Mouse (Mus musculus) hindbrain, embryonic 10.5 days (tissue): ENCODE data around the gene Gjc1. TPM values are rescaled to one million over a fixed set of nuclear protein-coding genes. Genes with fewer than 3 reads are reported as not detected.

ENCODE experiments used
- DNase-seq: peaks from one replicate; pipeline ENCODE4 v3.0.0-alpha.2; 2017; ENCODE audit warnings: low spot score
- H3K27ac ChIP-seq: fragments of 300-500 bp; sonication (generic); 2 replicates; pipeline ENCODE4 v1.5.1; 2016; ENCODE audit warnings: mild to moderate bottlenecking, moderate library complexity
- H3K27me3 ChIP-seq: fragments of 300-500 bp; sonication (generic); 2 replicates; pipeline ENCODE4 v1.6.1; 2016; ENCODE audit warnings: mild to moderate bottlenecking; ENCODE audit not compliant: poor library complexity, insufficient read depth, severe bottlenecking
- H3K36me3 ChIP-seq: fragments of 300-500 bp; sonication (generic); 2 replicates; pipeline ENCODE4 v1.6.1; 2016; ENCODE audit warnings: mild to moderate bottlenecking, moderate library complexity
- H3K4me1 ChIP-seq: fragments of 300-500 bp; sonication (generic); replicated peaks from 2 replicates; pipeline ENCODE4 v1.6.1; 2016; ENCODE audit warnings: mild to moderate bottlenecking
- H3K4me3 ChIP-seq: fragments of 300-500 bp; sonication (generic); 2 replicates; pipeline ENCODE4 v1.5.1; 2016; ENCODE audit warnings: mild to moderate bottlenecking, moderate library complexity
- H3K9me3 ChIP-seq: fragments of 300-500 bp; sonication (generic); 2 replicates; pipeline ENCODE4 v1.6.1; 2016; ENCODE audit warnings: mild to moderate bottlenecking, moderate library complexity
- WGBS: fragments of 180-500 bp; shearing (Covaris S2); methylation state at CpG from one replicate; pipeline ENCODE4 v1.1.7; 2016; 5-methylcytosine and 5-hydroxymethylcytosine counted together
- polyA plus RNA-seq: library from polyadenylated mRNA; unstranded; fragments of >200 nt; fragmentation: Nextera tagmentation; extraction: Ambion mirVana; gene quantifications from 2 replicates; pipeline ENCODE4 v1.2.1, GENCODE M21; 2016

The Gjc1 gene
- polyA plus RNA-seq, 1 experiment from 2014 or later, result 71.1 TPM

DNA sequence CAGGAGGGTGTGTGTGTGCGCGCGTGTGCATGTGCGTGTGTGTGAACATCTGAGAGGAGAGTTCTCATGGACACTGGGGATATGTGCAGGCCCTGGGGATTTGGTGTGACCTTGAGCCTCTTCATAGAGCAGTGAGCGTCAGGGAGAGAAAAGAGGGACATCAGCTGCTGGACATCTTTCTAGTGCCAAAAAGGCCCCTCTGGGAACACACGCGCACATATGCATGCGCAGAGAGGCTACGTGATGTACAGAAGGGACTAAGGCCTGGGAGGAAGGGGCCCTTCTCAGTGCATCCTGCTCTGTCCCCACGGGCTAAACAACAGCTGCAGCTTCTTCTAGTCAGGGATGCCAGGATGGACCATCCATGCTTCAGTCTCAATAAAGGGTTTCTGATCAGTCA is 14.7 kb upstream of the Gjc1 start:
- DNase-seq, result no peak
- Histone ChIP-seq H3K27me3 (peaks cover 3% of the 10 kb centered on the region; the same call in 1 of the 2 replicates), H3K4me1 (no peaks in the 10 kb centered on the region), H3K4me3 (no peak overlapping the region), H3K27ac (no peak overlapping the region), H3K36me3 (peaks cover 35% of the 10 kb centered on the region), H3K9me3 (no peaks in the 10 kb centered on the region)
- WGBS, result 84% methylated on average over 10 of the region's 10 CpGs

DNA sequence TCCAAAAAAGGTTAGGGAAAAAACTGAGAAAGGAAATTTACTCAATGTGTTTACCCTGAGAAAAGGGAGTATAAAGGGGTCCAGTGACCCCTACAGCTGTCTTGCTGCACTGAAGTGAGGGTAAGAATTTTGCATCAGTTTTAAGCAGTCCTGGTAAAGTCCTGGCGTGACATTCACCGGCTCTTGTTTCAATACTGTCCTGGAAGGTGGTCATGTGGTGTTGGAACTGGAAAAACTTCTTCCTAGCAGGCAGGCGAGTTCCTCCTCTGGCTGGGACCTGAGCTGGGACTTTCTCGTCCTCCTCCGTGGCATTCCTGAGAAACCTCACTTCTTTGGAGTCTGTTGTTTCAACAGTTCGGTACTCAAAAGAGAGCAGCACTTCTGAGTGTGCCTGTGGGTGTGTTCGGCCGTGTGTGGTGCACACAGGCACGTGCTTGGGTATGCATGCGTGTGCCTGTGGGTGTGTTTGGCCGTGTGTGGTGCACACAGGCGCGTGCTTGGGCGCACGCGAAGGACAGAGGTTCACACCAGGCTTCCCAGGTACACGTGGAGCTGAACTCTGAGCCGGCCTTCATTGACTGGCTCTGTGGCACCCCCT is 13.3 kb upstream of the Gjc1 start:
- WGBS, result 73% methylated on average over 18 of the region's 18 CpGs
- no peak for DNase-seq
- Histone ChIP-seq H3K27me3 (peaks cover 3% of the 10 kb centered on the region; the same call in 1 of the 2 replicates), H3K4me1 (no peaks in the 10 kb centered on the region), H3K27ac (0 out of 2 replicates have a peak overlapping the region, but pooled peaks have one; percentile 8), H3K4me3 (no peak overlapping the region), H3K9me3 (no peaks in the 10 kb centered on the region), H3K36me3 (peaks cover 21% of the 10 kb centered on the region)

DNA sequence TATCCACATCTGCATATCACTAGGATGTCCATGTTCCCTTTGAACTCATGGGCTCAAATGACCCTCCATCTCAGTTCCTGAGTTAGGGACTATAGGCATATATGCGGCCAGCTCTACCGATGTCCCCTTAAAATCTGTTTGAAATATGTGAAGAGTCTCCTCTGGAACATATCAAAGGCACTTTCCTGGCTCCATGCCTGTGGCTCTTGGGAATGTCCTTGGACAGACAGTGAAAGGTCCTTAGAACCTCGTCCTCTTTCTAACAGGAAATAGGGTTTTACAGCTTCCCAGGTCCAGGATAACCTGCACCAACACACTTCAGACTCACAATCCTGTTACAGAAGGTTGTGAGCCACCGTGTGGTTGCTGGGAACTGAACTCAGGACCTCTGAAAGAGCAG is 10.8 kb upstream of the Gjc1 start:
- H3K9me3 ChIP-seq, result no peaks in the 10 kb centered on the region
- H3K27me3 ChIP-seq, result peaks cover 3% of the 10 kb centered on the region; the same call in 1 of the 2 replicates
- no peak overlapping the region for H3K27ac ChIP-seq
- DNase-seq, result no peak
- H3K36me3 ChIP-seq, result no peaks in the 10 kb centered on the region
- no peaks in the 10 kb centered on the region for H3K4me1 ChIP-seq
- WGBS, result 86% methylated on average over 4 of the region's 4 CpGs
- no peak overlapping the region for H3K4me3 ChIP-seq

DNA sequence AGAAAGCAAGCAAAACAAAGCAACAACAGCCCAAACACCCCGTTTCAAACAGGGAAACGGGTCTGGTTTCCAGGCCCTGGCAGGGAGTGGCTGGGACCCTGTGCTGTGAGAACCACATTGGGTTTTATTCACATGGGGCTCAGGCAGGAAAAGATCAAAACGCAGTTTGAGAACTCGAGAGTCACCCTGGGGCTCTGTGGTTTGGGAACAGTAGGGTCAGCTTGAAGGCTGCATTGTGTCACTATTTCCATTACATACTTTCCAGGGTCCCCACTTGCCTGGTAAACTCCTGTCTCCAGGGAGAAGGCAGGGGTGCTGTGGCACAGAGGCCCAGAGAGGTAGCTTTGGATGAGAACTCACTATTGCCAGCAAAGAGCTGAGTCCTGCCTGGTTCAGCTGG is 7.6 kb upstream of the Gjc1 start:
- H3K27me3 ChIP-seq, result peaks cover 3% of the 10 kb centered on the region
- H3K4me3 ChIP-seq, result no peak overlapping the region
- WGBS, result 56% methylated on average over 4 of the region's 4 CpGs
- H3K9me3 ChIP-seq, result no peaks in the 10 kb centered on the region
- no peak for DNase-seq
- H3K36me3 ChIP-seq, result no peaks in the 10 kb centered on the region
- H3K4me1 ChIP-seq, result no peaks in the 10 kb centered on the region
- no peak overlapping the region for H3K27ac ChIP-seq

DNA sequence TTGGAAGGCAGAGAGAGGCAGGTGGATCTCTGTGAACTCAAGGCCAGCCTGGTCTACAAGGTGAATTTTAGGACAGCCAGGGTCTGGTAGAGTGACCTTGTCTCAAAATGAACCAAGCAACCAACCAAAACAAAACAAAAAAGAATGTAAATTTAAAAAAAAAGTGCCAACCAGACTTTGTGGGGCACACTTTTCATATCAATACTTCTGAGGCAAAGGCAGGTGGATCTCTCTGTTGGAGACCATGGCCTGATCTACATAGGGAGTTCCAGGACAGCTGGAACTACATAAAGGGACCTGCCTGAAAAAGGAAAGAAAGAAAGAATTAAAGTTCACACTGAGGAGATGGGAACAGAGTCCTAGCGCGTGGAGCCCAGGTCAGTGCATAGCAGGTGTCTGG is 7.0 kb upstream of the Gjc1 start:
- 69% methylated on average over 2 of the region's 2 CpGs for WGBS
- peaks cover 3% of the 10 kb centered on the region for H3K27me3 ChIP-seq
- no peak for DNase-seq
- no peaks in the 10 kb centered on the region for H3K36me3 ChIP-seq
- no peak overlapping the region for H3K27ac ChIP-seq
- H3K4me3 ChIP-seq, result no peak overlapping the region
- H3K9me3 ChIP-seq, result no peaks in the 10 kb centered on the region
- no peaks in the 10 kb centered on the region for H3K4me1 ChIP-seq

DNA sequence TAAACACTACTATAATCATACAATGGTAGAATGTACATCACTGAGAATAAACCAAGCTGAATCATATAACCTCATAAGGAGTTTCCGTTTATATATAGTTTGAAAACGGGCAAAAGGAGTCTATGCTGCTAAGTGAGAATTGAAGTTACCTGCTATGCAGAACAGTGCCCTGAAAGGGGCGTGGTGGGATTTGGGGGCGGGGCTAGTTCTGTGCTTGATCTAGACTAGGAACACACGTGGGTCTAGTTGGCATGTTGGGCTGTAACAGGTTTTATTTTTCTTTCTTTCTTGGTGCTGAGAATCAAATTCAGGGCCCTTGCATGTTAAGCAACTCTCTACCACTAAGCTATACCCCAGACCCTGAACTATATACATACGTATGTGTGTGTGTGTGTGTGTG is 1.7 kb upstream of the Gjc1 start:
- Histone ChIP-seq H3K27ac (no peak overlapping the region), H3K36me3 (no peaks in the 10 kb centered on the region), H3K4me1 (peaks cover 28% of the 10 kb centered on the region), H3K27me3 (peaks cover 8% of the 10 kb centered on the region; the same call in 1 of the 2 replicates), H3K4me3 (no peak overlapping the region), H3K9me3 (no peaks in the 10 kb centered on the region)
- 53% methylated on average over 6 of the region's 6 CpGs for WGBS
- no peak for DNase-seq

DNA sequence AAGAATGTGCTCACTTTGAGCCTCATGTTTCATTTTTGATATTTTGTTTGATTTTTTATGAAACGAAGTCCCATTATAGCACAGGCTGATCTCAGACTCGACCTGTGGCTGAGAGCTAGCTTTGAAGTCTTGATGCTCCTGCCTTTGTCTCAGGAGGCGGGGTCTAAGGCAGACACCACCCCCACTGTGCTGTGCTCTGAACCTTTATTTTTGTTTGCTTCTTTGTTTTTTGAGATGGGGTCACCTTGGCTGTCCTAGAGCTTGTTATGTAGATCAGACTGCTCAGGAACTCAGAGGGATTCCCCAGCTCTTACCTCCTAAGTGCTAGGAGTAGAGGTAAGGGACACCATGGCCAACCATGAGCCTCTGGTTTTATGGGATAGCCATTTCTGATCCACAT is 932 bp upstream of the Gjc1 start:
- Histone ChIP-seq H3K9me3 (no peaks in the 10 kb centered on the region), H3K27me3 (peaks cover 8% of the 10 kb centered on the region; the same call in 1 of the 2 replicates), H3K27ac (no peak overlapping the region), H3K4me1 (peaks cover 35% of the 10 kb centered on the region), H3K4me3 (no peak overlapping the region), H3K36me3 (no peaks in the 10 kb centered on the region)
- no peak for DNase-seq
- 7% methylated on average over 3 of the region's 3 CpGs for WGBS

DNA sequence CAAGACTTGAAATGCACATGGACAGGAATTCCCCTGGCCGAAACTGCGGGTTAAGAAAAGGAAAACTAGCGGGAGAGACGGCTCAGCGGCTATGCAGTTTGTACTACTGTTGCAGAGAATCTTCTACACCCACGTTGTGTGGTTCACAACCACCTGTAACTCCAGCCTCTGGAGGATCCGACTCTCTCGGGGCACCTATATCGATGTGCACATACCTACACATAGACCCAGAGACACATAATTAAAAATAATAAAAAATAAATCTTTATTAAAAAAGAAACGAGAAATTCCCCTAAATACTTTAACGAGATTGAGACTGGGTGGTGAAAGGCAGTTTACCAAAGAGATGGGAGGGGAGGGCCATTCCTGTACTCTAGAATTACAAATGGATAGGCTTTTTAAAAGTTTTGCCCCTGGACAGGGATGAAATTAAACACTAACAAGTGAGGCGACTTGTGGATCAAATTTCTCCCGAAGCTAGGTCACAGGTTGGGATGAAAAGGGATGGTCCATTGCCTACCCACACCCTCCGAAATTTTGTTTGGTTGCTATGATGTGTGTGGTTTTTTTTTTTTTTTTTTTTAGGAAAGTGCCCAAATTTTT is 384 bp upstream of the Gjc1 start:
- H3K27ac ChIP-seq, result peak overlapping the region; percentile 99

DNA sequence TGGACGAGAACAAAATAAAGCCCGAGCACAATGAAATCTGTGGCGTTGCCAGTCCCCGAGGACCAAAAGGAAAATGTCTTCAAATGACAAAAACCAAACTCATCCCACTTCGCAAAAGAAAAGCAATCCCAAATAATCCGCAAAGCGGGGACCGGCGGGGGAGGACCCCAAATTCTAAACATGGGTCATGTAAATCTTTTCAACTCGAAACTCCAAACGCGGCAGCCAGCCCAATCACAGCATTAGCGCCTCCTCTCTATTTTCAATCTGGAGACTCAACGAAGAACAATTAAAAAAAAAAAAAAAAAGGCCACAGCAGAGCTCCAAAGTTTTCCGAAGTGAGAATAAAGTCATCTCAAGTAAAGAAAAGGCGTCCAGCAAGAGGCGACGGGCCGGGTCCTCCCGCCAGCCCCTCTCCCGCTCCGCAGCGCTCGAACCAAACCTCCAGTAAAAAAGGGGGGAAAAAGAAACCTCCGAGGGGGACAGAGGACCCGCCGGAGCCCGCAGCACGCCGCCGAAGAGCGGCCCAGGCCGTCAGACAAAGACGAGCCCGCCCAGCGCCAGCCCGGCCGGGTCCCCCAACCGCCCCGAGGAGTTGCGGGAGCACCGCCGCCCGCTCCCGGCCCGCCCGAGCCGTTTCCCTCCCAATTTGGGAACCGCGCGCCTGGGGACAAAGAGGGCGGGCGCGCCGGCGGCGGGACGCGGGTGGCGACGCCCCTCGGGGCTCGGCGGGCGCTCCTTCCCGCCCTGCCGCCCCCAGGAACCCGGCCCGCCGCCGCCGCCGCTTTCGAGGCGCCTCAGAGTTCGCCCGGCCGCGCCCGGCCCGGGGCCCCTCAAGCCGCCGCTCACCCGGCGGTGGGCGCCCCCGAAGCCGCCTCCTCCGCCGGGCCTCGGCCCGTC is 1.1 kb downstream of the Gjc1 start:
- H3K27ac ChIP-seq, result peak overlapping the region; percentile 99
- H3K4me1 ChIP-seq, result peaks cover 45% of the 10 kb centered on the region
- DNase-seq, result peak; percentile 67
- H3K27me3 ChIP-seq, result peaks cover 8% of the 10 kb centered on the region; the same call in 1 of the 2 replicates
- no peaks in the 10 kb centered on the region for H3K9me3 ChIP-seq
- under 1% methylated on average over 91 of the region's 92 CpGs for WGBS
- H3K36me3 ChIP-seq, result 0 out of 2 replicates have a peak, but pooled peaks cover 3% of the 10 kb centered on the region
- H3K4me3 ChIP-seq, result peak overlapping the region; percentile 85

More for the DNA sequence above, 384 bp upstream of the Gjc1 start:
- WGBS, result 8% methylated on average over 14 of the region's 14 CpGs
- no peaks in the 10 kb centered on the region for H3K36me3 ChIP-seq
- no peaks in the 10 kb centered on the region for H3K9me3 ChIP-seq
- peaks cover 8% of the 10 kb centered on the region; the same call in 1 of the 2 replicates for H3K27me3 ChIP-seq
- peaks cover 40% of the 10 kb centered on the region for H3K4me1 ChIP-seq
- peak overlapping the region; percentile 85 for H3K4me3 ChIP-seq
- no peak for DNase-seq

DNA sequence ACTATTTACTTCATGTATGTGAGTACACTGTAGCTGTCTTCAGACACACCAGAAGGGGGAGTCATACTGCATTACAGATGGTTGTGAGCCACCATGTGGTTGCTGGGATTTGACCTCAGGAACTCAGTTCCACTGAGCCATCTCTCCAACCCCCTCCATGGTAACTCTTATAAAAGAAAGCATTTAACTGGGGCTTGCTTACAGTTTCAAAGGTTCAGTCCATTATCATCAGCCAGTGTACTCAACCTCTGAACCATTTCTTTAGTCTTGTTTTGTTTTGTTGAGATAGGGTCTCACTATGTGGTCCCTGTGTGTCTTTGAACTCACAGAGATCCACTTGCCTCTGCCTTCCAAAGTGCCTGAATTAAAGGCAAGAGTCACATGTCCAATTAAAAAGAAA is 4.6 kb downstream of the Gjc1 start:
- Histone ChIP-seq H3K27me3 (no peaks in the 10 kb centered on the region), H3K4me3 (no peak overlapping the region), H3K9me3 (no peaks in the 10 kb centered on the region), H3K27ac (no peak overlapping the region), H3K36me3 (peaks cover 22% of the 10 kb centered on the region), H3K4me1 (peaks cover 42% of the 10 kb centered on the region)
- DNase-seq, result no peak

DNA sequence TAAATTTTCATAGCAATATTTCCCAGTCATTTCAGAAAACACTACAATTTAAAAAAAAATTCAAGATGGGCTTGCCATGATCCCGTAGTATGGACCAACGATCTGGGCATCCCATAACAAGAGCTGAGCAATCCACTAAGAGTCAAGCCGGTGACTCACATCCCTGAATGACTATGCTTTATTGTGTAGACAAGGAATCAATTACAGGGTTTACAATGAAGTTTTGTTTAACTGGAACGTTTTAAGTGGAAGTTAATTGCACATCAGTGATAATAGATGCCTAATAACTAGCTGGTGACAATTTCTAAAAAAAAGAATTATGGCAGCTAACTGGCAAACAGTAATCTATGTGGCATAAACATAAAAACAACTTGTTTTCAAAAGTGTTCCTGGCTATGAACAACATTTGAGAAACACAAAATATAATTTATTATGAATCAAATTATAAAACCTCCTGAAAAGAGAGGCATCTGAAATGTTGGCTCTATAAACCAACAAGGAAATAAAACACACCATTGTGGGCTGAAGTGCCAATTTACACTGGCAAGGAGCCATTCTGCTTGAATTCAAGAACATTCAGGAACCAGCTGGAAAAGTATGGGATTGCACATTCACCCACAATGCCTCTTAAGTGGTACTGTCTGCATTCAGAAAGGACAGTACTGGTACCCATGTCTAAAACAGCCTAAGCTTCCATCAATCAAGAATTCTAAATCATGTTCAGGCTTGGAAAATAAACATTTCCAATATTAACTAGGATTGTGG is 8.6 kb downstream of the Gjc1 start:
- DNase-seq, result no peak
- Histone ChIP-seq H3K4me1 (peaks cover 14% of the 10 kb centered on the region), H3K36me3 (peaks cover 38% of the 10 kb centered on the region), H3K9me3 (no peaks in the 10 kb centered on the region), H3K4me3 (no peak overlapping the region), H3K27me3 (no peaks in the 10 kb centered on the region), H3K27ac (no peak overlapping the region)
- 80% methylated on average over 4 of the region's 4 CpGs for WGBS

DNA sequence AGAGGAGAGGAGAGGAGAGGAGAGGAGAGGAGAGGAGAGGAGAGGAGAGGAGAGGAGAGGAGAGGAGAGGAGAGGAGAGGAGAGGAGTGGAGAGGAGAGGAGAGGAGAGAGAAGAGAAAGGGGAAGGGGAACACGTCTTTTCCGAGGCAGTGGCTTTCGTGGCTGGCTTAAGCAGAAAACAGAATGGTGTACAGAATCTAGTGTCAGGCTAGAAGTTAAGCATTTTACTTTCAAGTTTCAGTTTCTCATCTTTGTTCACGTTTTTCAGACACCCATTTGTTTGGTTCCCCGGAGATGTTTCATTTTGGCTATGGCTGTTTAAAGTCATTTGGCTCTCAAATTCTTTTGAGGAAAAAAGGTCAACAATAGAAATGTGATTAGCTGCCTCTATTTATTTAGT is 11.3 kb downstream of the Gjc1 start:
- H3K36me3 ChIP-seq, result peaks cover 60% of the 10 kb centered on the region
- no peak for DNase-seq
- whole genome bisulfite sequencing, result 86% methylated on average over 5 of the region's 5 CpGs
- no peak overlapping the region for H3K27ac ChIP-seq
- H3K27me3 ChIP-seq, result no peaks in the 10 kb centered on the region
- no peaks in the 10 kb centered on the region for H3K4me1 ChIP-seq
- no peak overlapping the region for H3K4me3 ChIP-seq
- 0 out of 2 replicates have a peak, but pooled peaks cover 8% of the 10 kb centered on the region for H3K9me3 ChIP-seq
